Mouse (Mus musculus) CH12.LX (cell line): ENCODE data around the gene Gpcpd1. TPM values are rescaled to one million over a fixed set of nuclear protein-coding genes. Genes with fewer than 3 reads are reported as not detected.

Source experiments
- DNase-seq: peaks from one replicate; pipeline ENCODE4 v3.0.0-alpha.2; 2013; ENCODE audit errors: extremely low read depth
- H3K27ac ChIP-seq: 2 replicates; pipeline ENCODE4 v1.5.1; 2012; ENCODE audit warnings: low read depth, mild to moderate bottlenecking, control low read depth, moderate library complexity; ENCODE audit not compliant: insufficient read depth
- H3K27me3 ChIP-seq: replicated peaks from 2 replicates; pipeline ENCODE3; 2012; ENCODE audit warnings: inconsistent platforms
- H3K36me3 ChIP-seq, 2 experiments: replicated peaks in 1 of 2; 2 replicates each; pipeline versions ENCODE3 to v1.6.1; 2012; ENCODE audit warnings: inconsistent platforms in 1 of 2, low read length in 1 of 2, mild to moderate bottlenecking in 1 of 2, mixed read lengths in 1 of 2, moderate library complexity in 1 of 2; ENCODE audit not compliant: control insufficient read depth in 1 of 2, insufficient read depth in 1 of 2
- H3K4me1 ChIP-seq, 2 experiments: 2 replicates each; pipeline ENCODE4 v1.6.1; 2012; ENCODE audit warnings: inconsistent platforms in 1 of 2, moderate library complexity in 1 of 2; ENCODE audit not compliant: insufficient read depth in 2 of 2, control insufficient read depth in 1 of 2
- H3K4me2 ChIP-seq: 2 replicates; pipeline ENCODE4 v1.6.1; 2012; ENCODE audit warnings: low read depth, mild to moderate bottlenecking, control low read depth; ENCODE audit not compliant: poor library complexity, insufficient read depth, severe bottlenecking
- H3K4me3 ChIP-seq, 3 experiments: fragments of 150-350 bp in 1 of 3; sonication (generic) in 1 of 3; replicated peaks in 1 of 3; 2 replicates each; pipeline versions ENCODE3 to v1.5.1; 2011 to 2012; ENCODE audit warnings: low read depth in 2 of 3, low read length in 2 of 3, mild to moderate bottlenecking in 2 of 3, moderate library complexity in 2 of 3, control low read depth in 1 of 3, improper control_type of control experiment in 1 of 3, inconsistent platforms in 1 of 3, mixed read lengths in 1 of 3; ENCODE audit not compliant: poor library complexity in 1 of 3
- H3K79me2 ChIP-seq: replicated peaks from 2 replicates; pipeline ENCODE4 v1.6.1; 2012; ENCODE audit warnings: mild to moderate bottlenecking, moderate library complexity; ENCODE audit not compliant: control insufficient read depth, poor library complexity, insufficient read depth, severe bottlenecking; ENCODE audit errors: extremely low read depth
- H3K9ac ChIP-seq: 2 replicates; pipeline ENCODE4 v1.6.1; 2012; ENCODE audit warnings: low read depth, mild to moderate bottlenecking, control low read depth, moderate library complexity; ENCODE audit not compliant: insufficient read depth
- H3K9me3 ChIP-seq: replicated peaks from 2 replicates; pipeline ENCODE3; 2012; ENCODE audit warnings: low read length, inconsistent platforms, mixed read lengths
- BHLHE40 ChIP-seq: IDR thresholded peaks from 2 replicates; pipeline ENCODE4 v1.6.1; 2011; ENCODE audit warnings: mild to moderate bottlenecking, low read depth, low read length, improper control_type of control experiment
- CHD1 ChIP-seq: IDR thresholded peaks from 2 replicates; pipeline ENCODE4 v1.6.1; 2012; ENCODE audit warnings: low read depth, low read length, improper control_type of control experiment, inconsistent platforms
- CTCF ChIP-seq, 2 experiments: IDR thresholded peaks in 1 of 2; conservative IDR thresholded peaks in 1 of 2; 2 replicates each; pipeline ENCODE4 v1.5.1; 2011 to 2012; ENCODE audit warnings: low read depth in 2 of 2, low read length in 2 of 2, improper control_type of control experiment in 1 of 2, inconsistent platforms in 1 of 2, mild to moderate bottlenecking in 1 of 2, moderate library complexity in 1 of 2
- ELF1 ChIP-seq: IDR thresholded peaks from 2 replicates; pipeline ENCODE4 v1.6.1; 2014; ENCODE audit warnings: low read depth, mild to moderate bottlenecking, inconsistent platforms, low read length, improper control_type of control experiment
- EP300 ChIP-seq: IDR thresholded peaks from 2 replicates; pipeline ENCODE4 v1.6.1; 2011; ENCODE audit warnings: low read length, improper control_type of control experiment
- ETS1 ChIP-seq: conservative IDR thresholded peaks from 2 replicates; pipeline ENCODE4 v1.6.1; 2012; ENCODE audit warnings: low read depth, mild to moderate bottlenecking, inconsistent platforms, low read length, improper control_type of control experiment, moderate library complexity
- GABPA ChIP-seq: IDR thresholded peaks from 2 replicates; pipeline ENCODE4 v1.6.1; 2012; ENCODE audit warnings: low read depth, low read length, improper control_type of control experiment, inconsistent platforms; ENCODE audit not compliant: insufficient replicate concordance
- IRF4 ChIP-seq: IDR thresholded peaks from 2 replicates; pipeline ENCODE4 v1.6.1; 2014; ENCODE audit warnings: low read depth, mild to moderate bottlenecking, inconsistent platforms, low read length, improper control_type of control experiment
- JUN ChIP-seq: IDR thresholded peaks from 2 replicates; pipeline ENCODE4 v1.6.1; 2011; ENCODE audit warnings: low read depth, mild to moderate bottlenecking, low read length, improper control_type of control experiment, moderate library complexity; ENCODE audit not compliant: insufficient read depth
- JUND ChIP-seq: conservative IDR thresholded peaks from 2 replicates; pipeline ENCODE4 v1.6.1; 2011; ENCODE audit warnings: low read depth, low read length, improper control_type of control experiment
- MAFK ChIP-seq: IDR thresholded peaks from 2 replicates; pipeline ENCODE4 v1.6.1; 2011; ENCODE audit warnings: low read length, improper control_type of control experiment; ENCODE audit not compliant: insufficient replicate concordance
- MAX ChIP-seq: IDR thresholded peaks from 2 replicates; pipeline ENCODE4 v1.6.1; 2011; ENCODE audit warnings: low read length, improper control_type of control experiment
- MAZ ChIP-seq: IDR thresholded peaks from 2 replicates; pipeline ENCODE4 v1.6.1; 2012; ENCODE audit warnings: low read depth, mild to moderate bottlenecking, inconsistent platforms, low read length, improper control_type of control experiment, moderate library complexity
- MEF2A ChIP-seq: IDR thresholded peaks from 2 replicates; pipeline ENCODE4 v1.6.1; 2014; ENCODE audit warnings: low read depth, mild to moderate bottlenecking, inconsistent platforms, low read length, improper control_type of control experiment, borderline replicate concordance
- MXI1 ChIP-seq: IDR thresholded peaks from 2 replicates; pipeline ENCODE4 v1.6.1; 2011; ENCODE audit warnings: mild to moderate bottlenecking, low read depth, low read length, improper control_type of control experiment
- MYC ChIP-seq: IDR thresholded peaks from 2 replicates; pipeline ENCODE4 v1.6.1; 2011; ENCODE audit warnings: low read depth, mild to moderate bottlenecking, improper control_type of control experiment, low read length
- NELFE ChIP-seq: IDR thresholded peaks from 2 replicates; pipeline ENCODE4 v1.6.1; 2011; ENCODE audit warnings: low read depth, low read length, improper control_type of control experiment
- NRF1 ChIP-seq: IDR thresholded peaks from 2 replicates; pipeline ENCODE4 v1.6.1; 2014; ENCODE audit warnings: low read depth, mild to moderate bottlenecking, inconsistent platforms, low read length, improper control_type of control experiment, moderate library complexity
- PAX5 ChIP-seq: IDR thresholded peaks from 2 replicates; pipeline ENCODE4 v1.6.1; 2012; ENCODE audit warnings: low read length, inconsistent platforms, mixed read lengths
- POLR2A ChIP-seq: IDR thresholded peaks from 2 replicates; pipeline ENCODE4 v1.6.1; 2011; ENCODE audit warnings: low read depth, mild to moderate bottlenecking, improper control_type of control experiment, low read length
- POLR2AphosphoS2 ChIP-seq: IDR thresholded peaks from 2 replicates; pipeline ENCODE4 v1.6.1; 2011; ENCODE audit warnings: low read depth, low read length, improper control_type of control experiment
- RAD21 ChIP-seq: IDR thresholded peaks from 2 replicates; pipeline ENCODE4 v1.6.1; 2011; ENCODE audit warnings: low read depth, mild to moderate bottlenecking, low read length, improper control_type of control experiment, moderate library complexity
- RCOR1 ChIP-seq: conservative IDR thresholded peaks from 2 replicates; pipeline ENCODE4 v1.6.1; 2012; ENCODE audit warnings: low read depth, mild to moderate bottlenecking, inconsistent platforms, low read length, improper control_type of control experiment
- SMC3 ChIP-seq: IDR thresholded peaks from 2 replicates; pipeline ENCODE4 v1.6.1; 2011; ENCODE audit warnings: low read depth, low read length, improper control_type of control experiment
- TBP ChIP-seq: conservative IDR thresholded peaks from 2 replicates; pipeline ENCODE4 v1.6.1; 2011; ENCODE audit warnings: low read depth, low read length, improper control_type of control experiment
- UBTF ChIP-seq: IDR thresholded peaks from 2 replicates; pipeline ENCODE4 v1.6.1; 2012; ENCODE audit warnings: low read depth, mild to moderate bottlenecking, inconsistent platforms, low read length, improper control_type of control experiment, moderate library complexity
- USF1 ChIP-seq: IDR thresholded peaks from 2 replicates; pipeline ENCODE4 v1.6.1; 2014; ENCODE audit warnings: low read depth, mild to moderate bottlenecking, inconsistent platforms, low read length, improper control_type of control experiment
- USF2 ChIP-seq: conservative IDR thresholded peaks from 2 replicates; pipeline ENCODE4 v1.6.1; 2011; ENCODE audit warnings: low read depth, low read length, improper control_type of control experiment
- ZC3H11A ChIP-seq: IDR thresholded peaks from 2 replicates; pipeline ENCODE4 v1.6.1; 2012; ENCODE audit warnings: low read depth, mild to moderate bottlenecking, inconsistent platforms, low read length, improper control_type of control experiment
- ZKSCAN1 ChIP-seq: IDR thresholded peaks from 2 replicates; pipeline ENCODE4 v1.6.1; 2012; ENCODE audit warnings: low read depth, inconsistent platforms, low read length, improper control_type of control experiment, borderline replicate concordance
- ZNF384 ChIP-seq: IDR thresholded peaks from 2 replicates; pipeline ENCODE4 v1.6.1; 2012; ENCODE audit warnings: low read depth, low read length, improper control_type of control experiment, inconsistent platforms
- dilution Hi-C: fragments of 300-500 bp; cut with MboI; formaldehyde crosslinking; loops from 2 replicates; pipeline ENCODE4 v1.14.3; 2020; ENCODE audit warnings: low sequenced_read_pairs; ENCODE audit not compliant: extremely low pct_unique_long_range_greater_than_20kb, extremely low pct_ligation_motif_present
- in situ Hi-C: fragments of 300-500 bp; cut with MboI; formaldehyde crosslinking; loops from 3 replicates; pipeline ENCODE4 v1.14.3; 2019; ENCODE audit warnings: low sequenced_read_pairs, low pct_ligation_motif_present, low pct_unique_long_range_greater_than_20kb, mixed read lengths
- polyA plus RNA-seq: library from polyadenylated mRNA; unstranded; fragments of >175 nt; gene quantifications from 2 replicates; pipeline ENCODE4 v1.2.1, GENCODE M21; 2012; ENCODE audit warnings: low read depth; ENCODE audit not compliant: insufficient read length
- total RNA-seq, 2 experiments: library from RNA; depleted of rRNA; stranded (reverse); fragments of 300-350 nt in 1 of 2; fragments of >200 nt in 1 of 2; gene quantifications; 2 replicates each; pipeline ENCODE4 v1.2.3; 2012 to 2014

Gene Gpcpd1
- total and polyA plus RNA-seq, 3 experiments: 30.9 to 60.8 (median 33.5) TPM

- dilution Hi-C loops: no loop called here
Observed at GRCm38 (mm10) chr2:132527864-132528263, 59.7 kb downstream of the Gpcpd1 start.

GRCm38 (mm10) chr2:132526894-132527532 lies 60.5 kb downstream of the Gpcpd1 start:
- dilution Hi-C loops (no loop called here), in situ Hi-C loops (loop anchor here (5.0 to 10.0 kb wide), 2 partner anchors 48 to 175 kb away; no protein-coding TSS in a partner anchor)
- Histone ChIP-seq H3K79me2 (no peaks in the 10 kb centered on the region), H3K9me3 (peaks cover 3% of the 10 kb centered on the region), H3K4me3 (peak overlapping the region in 1 of 3 experiments; percentile 2), H3K27me3 (no peaks in the 10 kb centered on the region), H3K9ac (no peak overlapping the region), H3K4me1 (peaks cover 14 to 53% of the 10 kb centered on the region in 2 experiments), H3K4me2 (peak overlapping the region; percentile 24; the same call in 1 of the 2 replicates), H3K36me3 (peaks cover 23 to 41% of the 10 kb centered on the region in 2 experiments), H3K27ac (peak overlapping the region; percentile 83)
- DNase-seq: peak; percentile 47
- TF ChIP-seq TBP (no peak), JUND (no peak; the same call in 1 of the 2 replicates), MAX (no peak; the same call in 1 of the 2 replicates), MYC (no peak), POLR2A (no peak), MAFK (no peak), USF2 (no peak), CHD1 (no peak), RAD21 (no peak), MEF2A (peak; percentile 68; the same call in 1 of the 2 replicates), ELF1 (0 out of 2 replicates have a peak, but pooled peaks have one; percentile 20), MAZ (0 out of 2 replicates have a peak, but pooled peaks have one; percentile 14), NELFE (no peak), RCOR1 (no peak), EP300 (peak; percentile 74), PAX5 (no peak), SMC3 (no peak), BHLHE40 (no peak; the same call in 1 of the 2 replicates), IRF4 (peak; percentile 88; the same call in 1 of the 2 replicates), POLR2AphosphoS2 (peak; percentile 58; the same call in 1 of the 2 replicates), JUN (peak; percentile 47; the same call in 1 of the 2 replicates), GABPA (no peak), ZNF384 (no peak), UBTF (no peak; the same call in 1 of the 2 replicates), ETS1 (peak; percentile 85), NRF1 (no peak)

More at GRCm38 (mm10) chr2:132527864-132528263, 59.7 kb downstream of the Gpcpd1 start:
- DNase-seq: no peak
- no peak overlapping the region for H3K4me3 ChIP-seq
- no peak for TF ChIP-seq ETS1
- no peak for TF ChIP-seq ZC3H11A
- TF ChIP-seq MXI1: no peak
- no peak for TF ChIP-seq CHD1
- TF ChIP-seq JUN: no peak
- TF ChIP-seq IRF4: no peak
- TF ChIP-seq GABPA: no peak
- no peak for TF ChIP-seq PAX5
- no peak for TF ChIP-seq USF1
- TF ChIP-seq ZKSCAN1: no peak
- TF ChIP-seq MAFK: no peak
- TF ChIP-seq CTCF (conservative IDR thresholded peaks at IDR 0.05 in 1 of 2, IDR thresholded peaks at IDR 0.05 in 1 of 2; ENCODE audit: low read depth in 2 of 2, low read length in 2 of 2): no peak
- TF ChIP-seq POLR2A: no peak
- H3K4me1 ChIP-seq: peaks cover 14 to 46% of the 10 kb centered on the region in 2 experiments
- H3K79me2 ChIP-seq: no peaks in the 10 kb centered on the region
- peaks cover 3% of the 10 kb centered on the region for H3K9me3 ChIP-seq
- in situ Hi-C loops: loop anchor here (5.0 to 10.0 kb wide), 2 partner anchors 47 to 174 kb away; no protein-coding TSS in a partner anchor
- H3K27ac ChIP-seq: peak overlapping the region; percentile 68
- H3K4me2 ChIP-seq: no peak overlapping the region
- no peaks in the 10 kb centered on the region for H3K27me3 ChIP-seq
- H3K9ac ChIP-seq: no peak overlapping the region
- H3K36me3 ChIP-seq: peaks cover 26 to 49% of the 10 kb centered on the region in 2 experiments
